Mouse (Mus musculus) cerebellum, postnatal 4 days (tissue): ENCODE data around the gene 1500009C09Rik.

Experiments used
- DNase-seq, 2 experiments: peaks; one replicate each; pipeline ENCODE4 v3.0.0; 2022; ENCODE audit warnings: low spot score in 2 of 2, mixed read lengths in 1 of 2

The 1500009C09Rik gene

GRCm38 (mm10) chr15:82252097-82252496 lies at the start of gene 1500009C09Rik:
TSS of gene 1500009C09Rik (plus strand) at chr15:82252397.
- no peak for DNase-seq

GRCm38 (mm10) chr15:82203090-82203489 lies 49.1 kb upstream of the 1500009C09Rik start:
- no peak for DNase-seq

- no peak for DNase-seq
Observed at GRCm38 (mm10) chr15:82203611-82204351, 48.4 kb upstream of the 1500009C09Rik start.

- no peak for DNase-seq
Observed at GRCm38 (mm10) chr15:82204680-82205371, 47.4 kb upstream of the 1500009C09Rik start.

- peak; percentile 65 to 96 for DNase-seq
Observed at GRCm38 (mm10) chr15:82206365-82207104, 45.7 kb upstream of the 1500009C09Rik start.

- no peak for DNase-seq
Observed at GRCm38 (mm10) chr15:82207105-82207459, 45.1 kb upstream of the 1500009C09Rik start.

- DNase-seq: no peak
Observed at GRCm38 (mm10) chr15:82207504-82208219, 44.5 kb upstream of the 1500009C09Rik start.

- DNase-seq: no peak
Observed at GRCm38 (mm10) chr15:82208307-82208706, 43.9 kb upstream of the 1500009C09Rik start.

GRCm38 (mm10) chr15:82209295-82210050 lies 42.7 kb upstream of the 1500009C09Rik start:
- DNase-seq: no peak

- DNase-seq: no peak
Observed at GRCm38 (mm10) chr15:82210801-82211200, 41.4 kb upstream of the 1500009C09Rik start.

- DNase-seq: no peak
Observed at GRCm38 (mm10) chr15:82211281-82211680, 40.9 kb upstream of the 1500009C09Rik start.

GRCm38 (mm10) chr15:82211911-82212751 lies 40.1 kb upstream of the 1500009C09Rik start:
- DNase-seq: peak in 1 of 2 experiments; percentile 42

GRCm38 (mm10) chr15:82212752-82213063 lies 39.5 kb upstream of the 1500009C09Rik start, which contains the start of gene Shisa8:
TSS of gene Shisa8 (minus strand) at chr15:82212815.
- no peak for DNase-seq

GRCm38 (mm10) chr15:82213222-82213621 lies 39.0 kb upstream of the 1500009C09Rik start:
- no peak for DNase-seq

GRCm38 (mm10) chr15:82215332-82216046 lies 36.7 kb upstream of the 1500009C09Rik start:
- DNase-seq: no peak

- no peak for DNase-seq
Observed at GRCm38 (mm10) chr15:82216142-82216827, 35.9 kb upstream of the 1500009C09Rik start.

GRCm38 (mm10) chr15:82217039-82217438 lies 35.2 kb upstream of the 1500009C09Rik start:
- no peak for DNase-seq

GRCm38 (mm10) chr15:82217980-82218379 lies 34.2 kb upstream of the 1500009C09Rik start:
- no peak for DNase-seq
